Mouse (Mus musculus): ENCODE data around the gene Aipl1.

- TF ChIP-seq CTCF (IDR thresholded peaks at IDR 0.05; ENCODE audit: low read depth) = no peak
- no peak for TF ChIP-seq EP300 (IDR thresholded peaks at IDR 0.05; ENCODE audit: low read depth)
Observed at GRCm38 (mm10) chr11:71985101-71985711, 52.1 kb downstream of the Aipl1 start.
